Mouse (Mus musculus) embryonic facial prominence, embryonic 10.5 days (tissue): ENCODE results near the gene Otud7a. TPM values are rescaled to one million over a fixed set of nuclear protein-coding genes. Genes with fewer than 3 reads are reported as not detected.

Experiments used
- DNase-seq: peaks from one replicate; pipeline ENCODE4 v3.0.0-alpha.2; 2017; ENCODE audit warnings: low spot score
- H3K27ac ChIP-seq: fragments of 300-500 bp; sonication (generic); replicated peaks from 2 replicates; pipeline ENCODE4 v1.5.1; 2016; ENCODE audit warnings: mild to moderate bottlenecking
- H3K27me3 ChIP-seq: fragments of 300-500 bp; sonication (generic); replicated peaks from 2 replicates; pipeline ENCODE4 v1.6.1; 2016; ENCODE audit warnings: low read depth, mild to moderate bottlenecking; ENCODE audit not compliant: poor library complexity, severe bottlenecking
- H3K36me3 ChIP-seq: fragments of 300-500 bp; sonication (generic); replicated peaks from 2 replicates; pipeline ENCODE4 v1.6.1; 2016; ENCODE audit warnings: mild to moderate bottlenecking, moderate library complexity
- H3K4me1 ChIP-seq: fragments of 300-500 bp; sonication (generic); 2 replicates; pipeline ENCODE4 v1.6.1; 2016
- H3K4me3 ChIP-seq: fragments of 300-500 bp; sonication (generic); 2 replicates; pipeline ENCODE4 v1.5.1; 2016; ENCODE audit warnings: mild to moderate bottlenecking, moderate library complexity
- H3K9me3 ChIP-seq: fragments of 300-500 bp; sonication (generic); 2 replicates; pipeline ENCODE4 v1.6.1; 2016; ENCODE audit warnings: mild to moderate bottlenecking
- WGBS: fragments of 180-500 bp; shearing (Covaris S2); methylation state at CpG from one replicate; pipeline ENCODE4 v1.1.7; 2016; 5-methylcytosine and 5-hydroxymethylcytosine counted together
- polyA plus RNA-seq: library from polyadenylated mRNA; unstranded; fragments of >200 nt; fragmentation: Nextera tagmentation; extraction: Ambion mirVana; gene quantifications from 2 replicates; pipeline ENCODE4 v1.2.1, GENCODE M21; 2016

Otud7a gene
- polyA plus RNA-seq, 1 experiment from 2014 or later, result 0.42 TPM

- WGBS, result 53% methylated on average over 2 of the region's 2 CpGs
- Histone ChIP-seq H3K27me3 (no peaks in the 10 kb centered on the region), H3K4me3 (no peak overlapping the region), H3K4me1 (no peaks in the 10 kb centered on the region), H3K36me3 (no peaks in the 10 kb centered on the region), H3K9me3 (no peaks in the 10 kb centered on the region), H3K27ac (no peak overlapping the region)
- no peak for DNase-seq
These were observed 141.8 kb downstream of the Otud7a start for GRCm38 (mm10) chr7:63586184-63586870.

GRCm38 (mm10) chr7:63590305-63590704 is 145.8 kb downstream of the Otud7a start:
- no peak overlapping the region for H3K27ac ChIP-seq
- no peaks in the 10 kb centered on the region for H3K27me3 ChIP-seq
- WGBS, result 64% methylated on average over 2 of the region's 2 CpGs
- no peaks in the 10 kb centered on the region for H3K4me1 ChIP-seq
- H3K9me3 ChIP-seq, result no peaks in the 10 kb centered on the region
- H3K36me3 ChIP-seq, result no peaks in the 10 kb centered on the region
- no peak overlapping the region for H3K4me3 ChIP-seq
- DNase-seq, result no peak

- Histone ChIP-seq H3K4me3 (no peak overlapping the region), H3K27me3 (no peaks in the 10 kb centered on the region), H3K9me3 (no peaks in the 10 kb centered on the region), H3K27ac (no peak overlapping the region), H3K36me3 (no peaks in the 10 kb centered on the region), H3K4me1 (no peaks in the 10 kb centered on the region)
- DNase-seq, result no peak
- 76% methylated on average over 4 of the region's 4 CpGs for WGBS
These were observed 146.8 kb downstream of the Otud7a start for GRCm38 (mm10) chr7:63591322-63591721.

GRCm38 (mm10) chr7:63592061-63592460 is 147.5 kb downstream of the Otud7a start:
- H3K36me3 ChIP-seq, result no peaks in the 10 kb centered on the region
- no peak overlapping the region for H3K4me3 ChIP-seq
- H3K4me1 ChIP-seq, result no peaks in the 10 kb centered on the region
- WGBS, result 57% methylated on average over 3 of the region's 3 CpGs
- no peak for DNase-seq
- no peak overlapping the region for H3K27ac ChIP-seq
- no peaks in the 10 kb centered on the region for H3K27me3 ChIP-seq
- no peaks in the 10 kb centered on the region for H3K9me3 ChIP-seq

GRCm38 (mm10) chr7:63604827-63605226 is 160.3 kb downstream of the Otud7a start:
- WGBS, result 98% methylated on average over 1 of the region's 1 CpGs
- H3K9me3 ChIP-seq, result no peaks in the 10 kb centered on the region
- no peaks in the 10 kb centered on the region for H3K4me1 ChIP-seq
- no peak overlapping the region for H3K27ac ChIP-seq
- H3K4me3 ChIP-seq, result no peak overlapping the region
- DNase-seq, result no peak
- H3K27me3 ChIP-seq, result no peaks in the 10 kb centered on the region
- no peaks in the 10 kb centered on the region for H3K36me3 ChIP-seq

- H3K9me3 ChIP-seq, result no peaks in the 10 kb centered on the region
- no peak for DNase-seq
- H3K27ac ChIP-seq, result no peak overlapping the region
- H3K27me3 ChIP-seq, result no peaks in the 10 kb centered on the region
- 87% methylated on average over 3 of the region's 3 CpGs for WGBS
- H3K4me3 ChIP-seq, result no peak overlapping the region
- no peaks in the 10 kb centered on the region for H3K4me1 ChIP-seq
- H3K36me3 ChIP-seq, result no peaks in the 10 kb centered on the region
These were observed 172.5 kb downstream of the Otud7a start for GRCm38 (mm10) chr7:63617018-63617417.

- H3K9me3 ChIP-seq, result no peaks in the 10 kb centered on the region
- H3K27me3 ChIP-seq, result no peaks in the 10 kb centered on the region
- H3K4me3 ChIP-seq, result no peak overlapping the region
- H3K4me1 ChIP-seq, result no peaks in the 10 kb centered on the region
- DNase-seq, result no peak
- H3K36me3 ChIP-seq, result no peaks in the 10 kb centered on the region
- 90% methylated on average over 5 of the region's 5 CpGs for WGBS
- no peak overlapping the region for H3K27ac ChIP-seq
These were observed 176.3 kb downstream of the Otud7a start for GRCm38 (mm10) chr7:63620776-63621340.

- H3K4me3 ChIP-seq, result no peak overlapping the region
- H3K27ac ChIP-seq, result no peak overlapping the region
- H3K36me3 ChIP-seq, result no peaks in the 10 kb centered on the region
- H3K27me3 ChIP-seq, result no peaks in the 10 kb centered on the region
- no peak for DNase-seq
- no peaks in the 10 kb centered on the region for H3K9me3 ChIP-seq
- WGBS, result 88% methylated on average over 3 of the region's 3 CpGs
- no peaks in the 10 kb centered on the region for H3K4me1 ChIP-seq
These were observed 193.1 kb downstream of the Otud7a start for GRCm38 (mm10) chr7:63637651-63638050.

GRCm38 (mm10) chr7:63644002-63644401 is 199.5 kb downstream of the Otud7a start:
- H3K27me3 ChIP-seq, result no peaks in the 10 kb centered on the region
- no peaks in the 10 kb centered on the region for H3K36me3 ChIP-seq
- no peak overlapping the region for H3K4me3 ChIP-seq
- DNase-seq, result no peak
- H3K27ac ChIP-seq, result no peak overlapping the region
- WGBS, result 95% methylated on average over 1 of the region's 1 CpGs
- H3K9me3 ChIP-seq, result no peaks in the 10 kb centered on the region
- no peaks in the 10 kb centered on the region for H3K4me1 ChIP-seq

GRCm38 (mm10) chr7:63647136-63647535 is 202.6 kb downstream of the Otud7a start:
- Histone ChIP-seq H3K27ac (no peak overlapping the region), H3K9me3 (no peaks in the 10 kb centered on the region), H3K27me3 (no peaks in the 10 kb centered on the region), H3K4me3 (no peak overlapping the region), H3K36me3 (no peaks in the 10 kb centered on the region), H3K4me1 (no peaks in the 10 kb centered on the region)
- 81% methylated on average over 1 of the region's 1 CpGs for WGBS
- DNase-seq, result no peak

GRCm38 (mm10) chr7:63660261-63660660 is 215.7 kb downstream of the Otud7a start:
- 83% methylated on average over 1 of the region's 1 CpGs for WGBS
- Histone ChIP-seq H3K27ac (no peak overlapping the region), H3K9me3 (no peaks in the 10 kb centered on the region), H3K4me3 (no peak overlapping the region), H3K4me1 (no peaks in the 10 kb centered on the region), H3K27me3 (no peaks in the 10 kb centered on the region), H3K36me3 (no peaks in the 10 kb centered on the region)
- DNase-seq, result no peak

GRCm38 (mm10) chr7:63662757-63663156 is 218.2 kb downstream of the Otud7a start:
- no peaks in the 10 kb centered on the region for H3K36me3 ChIP-seq
- no peak overlapping the region for H3K4me3 ChIP-seq
- no peaks in the 10 kb centered on the region for H3K27me3 ChIP-seq
- H3K9me3 ChIP-seq, result no peaks in the 10 kb centered on the region
- no peak overlapping the region for H3K27ac ChIP-seq
- 91% methylated on average over 3 of the region's 3 CpGs for WGBS
- no peaks in the 10 kb centered on the region for H3K4me1 ChIP-seq
- no peak for DNase-seq

GRCm38 (mm10) chr7:63665496-63665895 is 220.9 kb downstream of the Otud7a start:
- WGBS, result 89% methylated on average over 3 of the region's 3 CpGs
- Histone ChIP-seq H3K9me3 (no peaks in the 10 kb centered on the region), H3K27ac (no peak overlapping the region), H3K4me3 (no peak overlapping the region), H3K36me3 (no peaks in the 10 kb centered on the region), H3K4me1 (no peaks in the 10 kb centered on the region), H3K27me3 (no peaks in the 10 kb centered on the region)
- DNase-seq, result no peak
